ENCODE assay signal across 17 mouse cellular contexts in genomic region chr9:44561597-44561996, GRCm38 (mm10). TPM values are rescaled to one million over a fixed set of nuclear protein-coding genes. Genes with fewer than 3 reads are reported as not detected.
DNase-seq lines count a peak whose midpoint lies in the region; ATAC-seq and TF ChIP-seq lines count a peak whose summit lies in the region.
"Had no signal": no experiment of that assay in that cellular context is flagged by ENCODE, and none has a peak within 500 bp of the region (broad histone marks: within the 10 kb centered on the region; RNA-seq: fewer than 3 reads in every experiment).

Cxcr5 (minus strand) TSS chr9:44561877.

- H3K4me3 ChIP-seq in lung, postnatal 0 days (ENCODE audit: low read depth, low read length): no peak within 1 kb of the TSS
- no peak within 1 kb of the TSS for H3K4me3 ChIP-seq in liver, embryonic 15.5 days (replicated peaks)
- H3K4me3 ChIP-seq: hindbrain, embryonic 15.5 days; kidney, embryonic 15.5 days; layer of hippocampus, adult 2 months; limb, embryonic 15.5 days; megakaryocyte, embryonic 14.5 days had no signal

- no peaks in the 10 kb centered on the region for H3K9me3 ChIP-seq in lung, postnatal 0 days (ENCODE audit: low read length)
- no peaks in the 10 kb centered on the region for H3K9me3 ChIP-seq in liver, embryonic 15.5 days (replicated peaks)
- H3K9me3 ChIP-seq: hindbrain, embryonic 15.5 days; kidney, embryonic 15.5 days; limb, embryonic 15.5 days; megakaryocyte, embryonic 14.5 days had no signal

- H3K4me1 ChIP-seq in lung, postnatal 0 days (ENCODE audit: insufficient read depth, low read depth, low read length): no peaks in the 10 kb centered on the region
- peaks cover 48% of the 10 kb centered on the region for H3K4me1 ChIP-seq in liver, embryonic 15.5 days (replicated peaks)
- H3K4me1 ChIP-seq: limb, embryonic 15.5 days had no signal

- H3K36me3 ChIP-seq in lung, postnatal 0 days (ENCODE audit: insufficient read depth, low read length): no peaks in the 10 kb centered on the region
- H3K36me3 ChIP-seq in liver, embryonic 15.5 days (replicated peaks): no peaks in the 10 kb centered on the region
- H3K36me3 ChIP-seq: hindbrain, embryonic 15.5 days; kidney, embryonic 15.5 days; limb, embryonic 15.5 days had no signal

- no peaks in the 10 kb centered on the region for H3K27me3 ChIP-seq in lung, postnatal 0 days (replicated peaks; ENCODE audit: insufficient read depth, low read length)
- H3K27me3 ChIP-seq in liver, embryonic 15.5 days: no peaks in the 10 kb centered on the region
- H3K27me3 ChIP-seq: hindbrain, embryonic 15.5 days; kidney, embryonic 15.5 days; limb, embryonic 15.5 days; megakaryocyte, embryonic 14.5 days had no signal

- peak; percentile 44 for DNase-seq in lung, postnatal 0 days (ENCODE audit: low spot score)
- DNase-seq in lung, postnatal 14 days: no peak
- DNase-seq in MEL-GATA-1-ER (ENCODE audit: extremely low read depth, low read depth): peak; percentile 60
- DNase-seq in retina, postnatal 1 day: no peak
- DNase-seq in right cerebral cortex, postnatal 4 days: no peak
- DNase-seq in cerebellum, adult 9-10 months: no peak
- DNase-seq: cerebellum, postnatal 10 days had no signal

- peak; percentile 59; the same call in 1 of the 2 replicates for ATAC-seq in lung, postnatal 0 days
- peak; percentile 86 for ATAC-seq in erythroid progenitor cell, adult 5-6 weeks (replicated peaks; ENCODE audit: low FRiP score, poor library complexity, severe bottlenecking)
- peak; percentile 78 for ATAC-seq in liver, embryonic 15.5 days (ENCODE audit: insufficient read depth)

- H3K27ac ChIP-seq in lung, postnatal 0 days (ENCODE audit: low read length): no peak within 1 kb of the TSS
- peak within 1 kb of the TSS; percentile 79 for H3K27ac ChIP-seq in liver, embryonic 15.5 days (replicated peaks)
- H3K27ac ChIP-seq: hindbrain, embryonic 15.5 days; kidney, embryonic 15.5 days; layer of hippocampus, adult 2 months; limb, embryonic 15.5 days; stomach, postnatal 0 days had no signal

- TF ChIP-seq CTCF in lung, postnatal 0 days (IDR thresholded peaks at IDR 0.05): no peak

- 36% methylated on average over 4 of the region's 4 CpGs for WGBS in lung, postnatal 0 days
- 23% methylated on average over 4 of the region's 4 CpGs for WGBS in liver, embryonic 15.5 days (ENCODE audit: insufficient replicate concordance)

- no peak for TF ChIP-seq EP300 in lung, postnatal 0 days (IDR thresholded peaks at IDR 0.05)

- no peak within 1 kb of the TSS for H3K4me2 ChIP-seq in lung, postnatal 0 days (replicated peaks; ENCODE audit: low read depth, low read length)
- peak within 1 kb of the TSS; percentile 48 for H3K4me2 ChIP-seq in liver, embryonic 15.5 days
- H3K4me2 ChIP-seq: hindbrain, embryonic 15.5 days; kidney, embryonic 15.5 days; limb, embryonic 15.5 days had no signal

- H3K9ac ChIP-seq in lung, postnatal 0 days (replicated peaks; ENCODE audit: low read depth): no peak within 1 kb of the TSS
- H3K9ac ChIP-seq in liver, embryonic 15.5 days: no peak within 1 kb of the TSS
- H3K9ac ChIP-seq: hindbrain, embryonic 15.5 days; kidney, embryonic 15.5 days; limb, embryonic 15.5 days had no signal

RNA-seq across cellular contexts. Expression of gene Cxcr5, which starts in this region (rescaled TPM):
- polyA plus RNA-seq in lung, postnatal 0 days (2015; fragmentation: Nextera tagmentation; extraction: Ambion mirVana): 0.17 TPM in 2 replicates
- 0.42 and 1.4 TPM in 2 replicates for total RNA-seq in erythroid progenitor cell, adult 5-6 weeks (2015; ENCODE audit: low replicate concordance)
- 1.8 TPM in 1 of 2 replicates, not detected in the other for total RNA-seq in erythroid progenitor cell, adult 5-6 weeks (2017; ENCODE audit: low replicate concordance)
- polyA plus RNA-seq in liver, embryonic 15.5 days (2015; fragmentation: Nextera tagmentation; extraction: Ambion mirVana): 0.13 TPM in 1 of 2 replicates, not detected in the other
- total RNA-seq: layer of hippocampus, adult 2 months; left cerebral cortex, adult 8-10 months had no signal
- polyA plus RNA-seq: heart, embryonic 14.5 days; hindbrain, embryonic 15.5 days; kidney, embryonic 15.5 days had no signal

Comparison
In these comparisons a context has a peak if more than half of its experiments do, and no peak if none do; other contexts are left out.
1. Peak in DNase-seq and ATAC-seq in lung, postnatal 0 days; RNA of the gene not detected or under 1 TPM.
2. Peak in ATAC-seq, H3K27ac ChIP-seq and H3K4me2 ChIP-seq in liver, embryonic 15.5 days; RNA of the gene not detected or under 1 TPM.